Mouse (Mus musculus): ENCODE results near the gene Gnao1. TPM values are rescaled to one million over a fixed set of nuclear protein-coding genes. Genes with fewer than 3 reads are reported as not detected.

Gene Gnao1
- total RNA-seq (2023), result not detected in 2 replicates

DNA sequence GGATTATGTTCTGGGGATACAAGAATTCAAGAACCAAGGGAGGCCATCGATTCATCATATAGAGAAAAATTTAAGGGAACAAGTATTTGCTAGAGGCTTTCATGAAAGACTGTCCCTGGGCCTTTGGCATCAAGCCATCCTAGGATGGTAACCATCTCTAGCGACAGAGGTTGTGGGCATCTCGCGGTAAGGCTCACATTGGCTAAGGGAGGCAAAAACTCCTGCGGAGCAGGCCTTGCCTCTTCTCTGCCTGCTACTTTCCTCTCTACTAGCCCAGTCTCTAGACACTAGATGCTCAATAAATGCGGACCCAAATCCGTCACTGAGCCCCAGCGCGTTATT, at the start of gene Gnao1:
TSS of gene Gnao1 (plus strand) at position 281 of the 342 bp plus-strand sequence.

DNA sequence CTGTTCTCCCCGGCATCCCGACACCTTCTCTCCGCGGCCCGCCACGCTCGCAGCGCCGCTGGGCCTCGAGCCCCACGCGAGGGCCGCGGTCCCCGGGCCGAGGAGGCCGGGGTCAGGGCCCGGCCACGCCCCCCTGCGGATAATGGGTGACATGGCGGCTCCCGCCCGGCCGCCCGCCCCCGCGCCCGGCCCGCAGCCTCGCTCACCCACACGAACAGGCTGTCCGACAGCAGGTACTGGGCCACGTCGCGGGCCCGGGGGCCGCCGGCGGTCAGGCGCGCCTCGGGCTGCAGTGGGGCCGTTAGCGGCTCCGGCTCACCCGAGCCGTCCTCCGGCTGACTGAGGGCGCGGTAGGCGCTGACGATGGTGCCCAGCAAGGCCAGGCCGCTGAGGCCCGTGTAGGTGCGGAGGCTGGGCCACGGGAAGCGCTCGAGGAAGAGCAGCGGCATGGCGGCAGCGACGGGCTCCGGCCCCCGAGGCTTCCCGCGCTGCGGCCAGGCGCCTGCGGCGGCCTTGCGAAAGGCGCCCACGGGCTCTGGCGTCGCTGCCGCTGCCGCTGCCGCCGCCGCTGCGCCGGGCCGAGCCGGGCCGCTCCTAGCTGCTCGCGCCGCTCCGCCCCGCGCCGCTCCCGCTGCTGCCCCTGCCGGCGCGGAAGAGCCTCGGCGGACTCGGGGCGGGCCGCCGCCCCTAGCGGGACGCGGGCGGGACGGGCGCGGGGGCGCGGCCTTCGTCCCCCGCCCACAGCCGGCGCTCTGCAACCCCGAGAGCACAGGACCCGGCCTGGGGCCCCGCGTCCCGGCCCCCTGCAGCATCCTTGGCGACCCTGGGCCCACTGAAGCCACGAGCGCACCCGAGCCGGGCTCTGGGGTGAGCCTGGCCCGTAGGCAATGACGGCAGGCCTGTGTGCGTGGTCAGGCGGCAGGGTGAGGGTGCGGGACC, 202.5 kb downstream of the Gnao1 start, which contains the start of gene Amfr:
TSS of gene Amfr (minus strand) at position 830 of the 939 bp plus-strand sequence.

Other genes starting within 250 kb of the Gnao1 start
- gene Amfr, start 202.9 kb downstream of the Gnao1 start, total RNA-seq (2023), result 109 and 133 TPM in 2 replicates
- 26.4 and 36.3 TPM in 2 replicates for gene Nudt21, start 227.1 kb downstream of the Gnao1 start, total RNA-seq (2023)
- 6.3 and 8.1 TPM in 2 replicates for gene Ogfod1, start 227.2 kb downstream of the Gnao1 start, total RNA-seq (2023)